Mouse (Mus musculus): ENCODE results near the gene Cox20. TPM values are rescaled to one million over a fixed set of nuclear protein-coding genes. Genes with fewer than 3 reads are reported as not detected.
A peak's percentile ranks its signal among the peaks of the same experiment; 100 is the strongest.
"Not testable (repeated sequence)": the region's sequence is repeated elsewhere in the genome, so short reads cannot be mapped to it uniquely, and the experiment has no call there.

Gene Cox20
- polyA plus RNA-seq, 1 experiment, result 4.2 TPM

DNA sequence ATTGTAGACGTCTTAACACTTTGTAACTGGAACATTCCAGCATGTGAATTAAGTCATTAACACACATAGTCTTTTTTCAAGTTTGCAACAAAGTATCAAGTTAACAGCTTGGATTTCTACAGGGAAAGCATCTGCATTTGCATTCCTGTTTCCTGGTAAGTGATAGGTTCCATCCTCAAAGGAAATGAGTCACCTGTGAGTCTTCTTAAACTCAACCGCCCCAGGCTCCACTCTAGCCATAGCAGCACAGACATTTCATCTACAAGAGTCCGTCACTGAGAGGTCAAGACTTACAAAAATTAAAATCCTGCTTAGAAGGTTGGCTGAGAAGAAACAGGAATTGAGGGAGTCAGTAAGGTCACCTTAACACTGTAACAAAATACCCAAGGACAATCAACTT is 27.2 kb upstream of the Cox20 start:
- no peaks in the 10 kb centered on the region for H3K9me3 ChIP-seq (ENCODE audit: control insufficient read depth, low read length)
- TF ChIP-seq GATA1 (IDR thresholded peaks at IDR 0.05; ENCODE audit: low read length) (no peak), TAL1 (IDR thresholded peaks at IDR 0.05; ENCODE audit: low read length) (no peak)
- no peaks in the 10 kb centered on the region for H3K36me3 ChIP-seq (ENCODE audit: control insufficient read depth)
- peaks cover 4% of the 10 kb centered on the region for H3K4me1 ChIP-seq (ENCODE audit: control insufficient read depth)
- no peak overlapping the region for H3K4me3 ChIP-seq (replicated peaks)
- no peaks in the 10 kb centered on the region for H3K27me3 ChIP-seq (ENCODE audit: control insufficient read depth)

DNA sequence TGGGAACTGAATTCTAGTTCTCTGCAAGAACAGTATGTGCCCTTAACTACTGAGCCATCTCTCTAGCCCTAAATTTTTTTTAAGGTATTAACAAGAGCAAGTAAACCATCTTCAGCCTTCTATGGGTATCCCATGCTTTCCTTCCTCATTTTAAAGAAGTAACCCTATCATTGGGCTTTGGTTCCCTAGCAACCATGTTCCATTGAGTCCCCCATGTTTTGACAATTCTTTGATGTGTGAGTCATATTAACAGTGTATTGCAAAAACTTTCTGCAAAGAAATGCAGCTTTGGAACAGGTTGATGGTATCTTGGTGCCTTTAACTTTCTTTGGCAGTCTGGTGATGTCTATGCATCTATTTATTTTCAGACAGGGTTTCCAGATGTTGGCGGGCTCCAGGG is 24.9 kb upstream of the Cox20 start:
- no peaks in the 10 kb centered on the region for H3K36me3 ChIP-seq (ENCODE audit: control insufficient read depth)

DNA sequence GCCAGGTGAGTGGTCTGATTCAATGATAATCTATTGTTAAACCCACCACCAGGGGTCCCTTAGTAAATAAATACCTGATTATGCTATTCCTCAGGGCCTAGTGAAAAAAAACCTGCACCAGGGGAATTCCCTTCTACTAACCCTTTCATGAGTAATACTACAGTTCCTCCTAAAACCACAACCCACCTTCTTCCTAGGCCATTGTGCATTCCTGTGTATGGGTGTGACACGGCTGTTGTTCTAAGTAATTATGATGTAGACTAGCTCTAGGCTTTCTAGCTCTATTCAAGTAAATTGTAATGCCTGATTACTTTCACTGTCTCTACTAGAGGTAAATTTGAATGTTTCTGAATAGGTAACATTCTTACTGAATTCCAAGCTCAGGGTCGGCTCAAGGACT is 17.7 kb upstream of the Cox20 start:
- not testable (repeated sequence) for H3K9me3 ChIP-seq (ENCODE audit: control insufficient read depth, low read length); H3K4me1 ChIP-seq (ENCODE audit: control insufficient read depth); H3K27me3 ChIP-seq (ENCODE audit: control insufficient read depth); H3K4me3 ChIP-seq (replicated peaks); H3K36me3 ChIP-seq (ENCODE audit: control insufficient read depth)

More for the DNA sequence above, 24.9 kb upstream of the Cox20 start:
- Histone ChIP-seq H3K4me1 (ENCODE audit: control insufficient read depth) (peaks cover 7% of the 10 kb centered on the region), H3K9me3 (ENCODE audit: control insufficient read depth, low read length) (no peaks in the 10 kb centered on the region; the same call in 1 of the 2 replicates), H3K4me3 (replicated peaks) (no peak overlapping the region), H3K27me3 (ENCODE audit: control insufficient read depth) (no peaks in the 10 kb centered on the region)
- TF ChIP-seq GATA1 (IDR thresholded peaks at IDR 0.05; ENCODE audit: low read length), result no peak
- TF ChIP-seq TAL1 (IDR thresholded peaks at IDR 0.05; ENCODE audit: low read length), result no peak

DNA sequence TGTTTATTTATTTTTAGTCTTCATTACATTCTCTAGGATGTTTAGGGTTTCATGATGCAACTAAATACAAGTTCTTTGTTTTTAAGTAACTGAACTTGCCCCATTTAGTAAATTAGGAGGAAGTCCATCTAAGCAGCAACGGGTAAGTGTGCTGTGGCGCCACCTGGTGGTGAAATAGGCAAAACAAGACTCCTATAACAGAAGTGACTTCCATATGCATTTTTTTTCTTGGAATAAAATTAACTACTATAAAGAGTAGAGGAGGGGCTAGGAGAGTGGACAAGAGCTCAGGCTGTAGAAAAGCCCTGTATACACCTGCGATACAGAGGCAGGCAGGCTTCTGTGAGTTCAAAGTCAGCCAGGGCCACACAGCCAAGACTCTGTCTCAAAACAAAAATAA is 15.5 kb upstream of the Cox20 start:
- Histone ChIP-seq H3K27me3 (ENCODE audit: control insufficient read depth) (no peaks in the 10 kb centered on the region), H3K4me1 (ENCODE audit: control insufficient read depth) (no peaks in the 10 kb centered on the region), H3K36me3 (ENCODE audit: control insufficient read depth) (no peaks in the 10 kb centered on the region), H3K4me3 (replicated peaks) (no peak overlapping the region), H3K9me3 (ENCODE audit: control insufficient read depth, low read length) (no peaks in the 10 kb centered on the region; the same call in 1 of the 2 replicates)
- TF ChIP-seq GATA1 (IDR thresholded peaks at IDR 0.05; ENCODE audit: low read length), result no peak

DNA sequence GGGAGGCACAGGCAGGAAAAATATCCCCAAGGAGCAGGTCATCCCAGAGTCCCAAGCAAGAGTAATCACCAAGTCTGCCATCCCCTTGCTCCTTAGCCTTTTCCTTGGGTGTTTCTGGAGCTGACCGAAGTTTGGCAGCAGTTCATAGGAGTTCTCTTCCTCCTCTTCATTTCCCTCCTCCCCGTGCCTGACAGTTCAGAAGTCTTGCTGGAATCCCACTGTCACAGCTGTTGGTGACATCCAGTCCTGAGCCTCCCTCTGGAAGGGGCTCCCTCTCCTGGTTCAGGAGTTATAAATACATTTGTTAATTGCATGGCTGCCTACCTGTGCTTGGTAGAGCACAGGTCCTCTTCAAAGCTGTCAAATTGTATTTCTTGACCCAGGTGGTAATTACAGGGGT is 9.4 kb upstream of the Cox20 start:
- Histone ChIP-seq H3K36me3 (ENCODE audit: control insufficient read depth) (peaks cover 8% of the 10 kb centered on the region), H3K27me3 (ENCODE audit: control insufficient read depth) (no peaks in the 10 kb centered on the region), H3K4me3 (replicated peaks) (no peak overlapping the region), H3K9me3 (ENCODE audit: control insufficient read depth, low read length) (no peaks in the 10 kb centered on the region), H3K4me1 (ENCODE audit: control insufficient read depth) (peaks cover 25% of the 10 kb centered on the region)
- no peak for TF ChIP-seq GATA1 (IDR thresholded peaks at IDR 0.05; ENCODE audit: low read length)
- no peak for TF ChIP-seq TAL1 (IDR thresholded peaks at IDR 0.05; ENCODE audit: low read length)

DNA sequence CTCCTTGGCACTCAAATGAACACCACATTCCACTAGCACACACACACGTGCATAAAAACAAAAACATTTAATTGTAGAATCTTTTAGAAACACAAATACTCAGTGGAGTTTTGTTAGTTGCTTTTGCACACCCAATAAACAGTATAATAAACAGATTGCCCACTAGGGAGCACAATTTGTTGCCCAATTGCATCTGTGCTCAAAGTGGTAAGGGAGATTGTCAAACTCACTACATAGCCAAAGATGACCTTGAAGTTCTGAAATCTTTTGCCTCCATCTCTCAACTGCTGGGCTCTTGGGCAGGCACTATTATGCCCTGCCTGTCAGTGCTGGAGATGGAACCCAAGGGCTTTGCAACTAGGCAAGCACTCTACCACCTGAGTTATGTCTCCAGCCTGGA is 8.8 kb upstream of the Cox20 start:
- H3K27me3 ChIP-seq (ENCODE audit: control insufficient read depth), result no peaks in the 10 kb centered on the region
- H3K4me3 ChIP-seq (replicated peaks), result no peak overlapping the region
- peaks cover 31% of the 10 kb centered on the region for H3K4me1 ChIP-seq (ENCODE audit: control insufficient read depth)
- H3K36me3 ChIP-seq (ENCODE audit: control insufficient read depth), result peaks cover 14% of the 10 kb centered on the region
- TF ChIP-seq GATA1 (IDR thresholded peaks at IDR 0.05; ENCODE audit: low read length) (no peak), TAL1 (IDR thresholded peaks at IDR 0.05; ENCODE audit: low read length) (no peak)
- no peaks in the 10 kb centered on the region for H3K9me3 ChIP-seq (ENCODE audit: control insufficient read depth, low read length)

DNA sequence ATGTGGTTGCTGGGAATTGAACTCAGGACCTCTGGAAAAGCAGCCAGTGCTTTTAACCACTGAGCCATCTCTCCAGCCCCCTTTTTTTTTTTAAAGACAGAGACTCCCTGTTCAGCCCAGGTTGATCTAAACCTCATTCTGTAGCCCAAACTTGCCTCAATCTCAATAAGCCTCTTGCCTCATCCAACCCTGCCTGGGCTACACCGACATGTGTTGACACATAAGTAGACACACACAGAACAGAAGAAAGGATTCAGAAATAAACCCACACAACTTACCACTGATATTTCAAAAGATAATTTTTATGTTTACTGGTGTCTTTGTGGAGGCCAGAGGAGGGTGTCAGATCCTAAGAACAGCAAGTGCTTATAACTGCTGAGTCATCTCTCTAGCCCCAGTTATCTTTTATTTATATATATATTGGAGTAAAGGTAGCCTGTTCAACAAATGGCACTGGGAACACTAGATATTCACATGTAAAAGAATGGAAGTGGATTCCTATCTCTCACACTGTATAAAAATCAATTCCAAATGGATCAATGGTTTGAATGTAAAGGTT is 5.8 kb upstream of the Cox20 start:
- H3K4me3 ChIP-seq (replicated peaks), result peak overlapping the region; percentile 16
- no peaks in the 10 kb centered on the region for H3K9me3 ChIP-seq (ENCODE audit: control insufficient read depth, low read length)
- no peaks in the 10 kb centered on the region for H3K27me3 ChIP-seq (ENCODE audit: control insufficient read depth)
- TF ChIP-seq TAL1 (IDR thresholded peaks at IDR 0.05; ENCODE audit: low read length), result no peak
- TF ChIP-seq GATA1 (IDR thresholded peaks at IDR 0.05; ENCODE audit: low read length), result no peak
- peaks cover 55% of the 10 kb centered on the region for H3K4me1 ChIP-seq (ENCODE audit: control insufficient read depth)
- H3K36me3 ChIP-seq (ENCODE audit: control insufficient read depth), result peaks cover 18% of the 10 kb centered on the region

DNA sequence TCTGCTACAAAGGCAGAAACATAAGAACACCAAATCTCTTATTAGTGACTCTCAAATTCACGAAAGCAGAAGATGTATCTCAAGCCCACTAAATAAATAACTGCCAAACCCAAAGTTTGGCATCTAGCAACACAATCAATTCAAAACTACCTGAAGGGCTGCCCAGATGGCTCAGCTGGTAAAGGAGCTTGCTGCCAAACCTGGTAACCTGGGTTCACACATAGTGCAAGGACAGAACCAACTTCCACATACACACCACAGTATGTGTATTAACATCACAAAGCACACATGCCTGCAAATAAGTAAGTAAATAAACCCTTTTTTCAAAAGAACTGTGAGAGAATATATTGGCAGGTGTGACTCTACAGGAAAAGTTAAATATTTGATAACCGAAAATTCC is 4.7 kb upstream of the Cox20 start:
- TF ChIP-seq GATA1 (IDR thresholded peaks at IDR 0.05; ENCODE audit: low read length) (no peak), TAL1 (IDR thresholded peaks at IDR 0.05; ENCODE audit: low read length) (no peak)
- peaks cover 57% of the 10 kb centered on the region for H3K4me1 ChIP-seq (ENCODE audit: control insufficient read depth)
- peaks cover 19% of the 10 kb centered on the region for H3K36me3 ChIP-seq (ENCODE audit: control insufficient read depth)
- no peak overlapping the region for H3K4me3 ChIP-seq (replicated peaks)
- no peaks in the 10 kb centered on the region for H3K9me3 ChIP-seq (ENCODE audit: control insufficient read depth, low read length)
- H3K27me3 ChIP-seq (ENCODE audit: control insufficient read depth), result no peaks in the 10 kb centered on the region

DNA sequence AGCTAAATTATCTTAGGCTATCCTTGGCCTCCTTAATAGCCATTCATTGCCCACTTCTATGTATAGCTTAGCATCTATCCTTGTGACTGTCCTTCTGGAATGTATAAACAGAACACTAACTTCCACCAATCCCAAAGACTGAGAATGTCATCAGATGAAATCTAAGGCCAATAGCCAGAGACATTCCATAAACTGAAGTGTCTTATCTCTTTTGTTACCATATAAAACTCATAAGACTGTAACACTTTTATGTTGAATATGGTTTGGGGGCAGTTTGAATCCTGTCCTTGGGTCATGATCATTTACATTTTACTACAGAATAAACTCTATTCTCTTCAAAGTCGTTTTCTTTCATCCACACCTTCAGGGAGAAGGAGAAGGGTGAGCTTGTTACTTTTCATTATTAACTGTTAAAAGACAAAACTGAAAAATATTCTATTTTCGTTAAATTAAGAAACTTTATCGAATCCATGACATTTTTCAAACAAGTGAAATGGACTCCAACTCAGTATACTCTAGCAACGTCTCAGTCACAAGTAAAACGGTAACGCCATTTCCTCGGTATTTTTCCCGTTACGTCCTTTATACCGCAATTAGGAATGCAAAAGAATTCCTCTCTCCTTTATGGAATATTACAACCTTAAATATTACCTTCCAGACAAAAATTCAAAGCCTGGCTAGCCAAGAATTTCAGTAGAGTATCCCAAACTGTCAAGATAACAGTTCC is 1.5 kb upstream of the Cox20 start:
- Histone ChIP-seq H3K4me3 (replicated peaks) (peak overlapping the region; percentile 95), H3K36me3 (ENCODE audit: control insufficient read depth) (peaks cover 43% of the 10 kb centered on the region), H3K27me3 (ENCODE audit: control insufficient read depth) (no peaks in the 10 kb centered on the region), H3K9me3 (ENCODE audit: control insufficient read depth, low read length) (no peaks in the 10 kb centered on the region), H3K4me1 (ENCODE audit: control insufficient read depth) (peaks cover 71% of the 10 kb centered on the region)
- TF ChIP-seq TAL1 (IDR thresholded peaks at IDR 0.05; ENCODE audit: low read length) (no peak), GATA1 (IDR thresholded peaks at IDR 0.05; ENCODE audit: low read length) (no peak; the same call in 1 of the 2 replicates)

DNA sequence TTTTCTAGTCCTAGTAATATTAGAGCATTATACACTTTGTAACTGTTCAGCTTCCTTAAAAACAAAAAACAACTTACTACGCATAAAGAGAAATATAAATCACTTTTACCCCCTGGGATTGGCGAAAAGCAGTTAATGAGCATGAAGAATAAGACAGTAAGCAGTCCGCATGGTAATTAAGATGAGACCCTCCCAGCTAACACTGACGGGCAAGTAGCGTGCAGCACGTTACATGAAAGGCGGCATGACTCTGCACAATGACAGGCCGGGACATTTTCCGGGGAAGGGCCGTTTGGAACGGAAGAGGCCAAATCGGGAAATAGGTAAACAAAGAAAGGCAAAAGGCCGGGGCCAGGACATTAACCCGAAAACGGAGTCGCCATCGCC is 935 bp upstream of the Cox20 start:
- Histone ChIP-seq H3K4me1 (ENCODE audit: control insufficient read depth) (peaks cover 71% of the 10 kb centered on the region), H3K36me3 (ENCODE audit: control insufficient read depth) (peaks cover 48% of the 10 kb centered on the region), H3K4me3 (replicated peaks) (peak overlapping the region; percentile 95), H3K27me3 (ENCODE audit: control insufficient read depth) (no peaks in the 10 kb centered on the region), H3K9me3 (ENCODE audit: control insufficient read depth, low read length) (no peaks in the 10 kb centered on the region)
- TF ChIP-seq TAL1 (IDR thresholded peaks at IDR 0.05; ENCODE audit: low read length) (no peak), GATA1 (IDR thresholded peaks at IDR 0.05; ENCODE audit: low read length) (no peak)

Data from erythroblast, embryonic 14.5 days (primary cell).